Mouse (Mus musculus): Measurements from ENCODE around the gene Mylk3.

GRCm38 (mm10) chr8:85364628-85365027 lies 21.5 kb downstream of the Mylk3 start:
- TF ChIP-seq GATA1 (IDR thresholded peaks at IDR 0.05; ENCODE audit: borderline replicate concordance, low read length): no peak
- TF ChIP-seq FLI1 (IDR thresholded peaks at IDR 0.05; ENCODE audit: low read length): no peak
